Mouse (Mus musculus): ENCODE data around the gene Neurl2. TPM values are rescaled to one million over a fixed set of nuclear protein-coding genes. Genes with fewer than 3 reads are reported as not detected.

Neurl2 gene
- polyA plus RNA-seq (2012; rRNA removed; ENCODE audit: low replicate concordance) = 11.6 and 15.4 TPM in 2 replicates

DNA sequence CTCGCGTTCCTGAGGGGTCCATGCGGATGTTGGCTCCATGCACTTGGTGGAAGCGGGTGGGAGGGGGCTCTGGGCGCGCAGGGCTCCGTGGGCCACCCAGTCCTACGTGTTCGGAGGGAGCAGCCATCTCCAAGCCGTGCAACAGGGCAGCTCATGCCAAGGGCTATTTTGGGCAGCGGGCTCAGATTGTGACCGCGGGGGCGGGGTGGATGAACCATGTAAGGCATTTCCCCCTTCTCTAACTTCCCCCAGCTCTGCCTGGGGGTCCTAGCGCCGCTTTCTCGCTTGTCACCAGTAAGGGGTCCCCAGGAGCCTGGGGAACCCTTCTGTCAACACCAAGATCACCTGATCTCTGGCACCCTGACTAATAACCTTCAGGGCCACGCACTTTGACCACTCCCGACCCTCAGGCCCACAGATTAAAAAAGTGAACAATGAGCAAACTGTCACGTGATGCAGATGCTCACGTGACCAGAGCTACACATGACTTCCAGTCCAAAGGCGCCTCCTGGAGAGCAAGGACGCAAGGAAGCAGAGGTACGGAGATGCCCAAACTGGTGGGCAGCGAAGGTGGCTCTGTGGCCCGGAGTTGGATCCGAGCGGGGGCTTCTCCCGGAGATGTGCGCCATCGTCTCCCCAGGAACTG, at the start of gene Neurl2:
Neurl2 (minus strand) TSS at position 143 of the 646 bp plus-strand sequence.

DNA sequence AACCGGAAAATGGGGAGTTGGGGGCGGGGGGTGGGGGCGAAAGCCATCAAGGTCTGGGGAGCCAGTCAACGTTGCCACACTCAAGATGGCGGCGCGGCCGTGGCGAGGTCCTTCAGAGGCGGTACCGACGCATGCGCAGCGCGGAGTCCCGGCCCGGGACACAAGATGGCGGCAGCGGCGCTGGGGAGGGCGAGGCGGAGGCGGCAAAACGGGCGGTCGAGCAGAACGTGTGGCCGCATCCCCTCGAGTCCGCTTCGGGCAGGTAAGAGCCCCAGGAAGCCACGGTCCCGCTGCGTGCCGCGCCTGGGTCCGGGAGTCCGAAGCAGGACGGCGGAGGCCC, 45.9 kb upstream of the Neurl2 start, which contains the start of gene Pcif1:
Pcif1 (plus strand) TSS at position 77 of the 340 bp plus-strand sequence.

GRCm38 (mm10) chr2:164857101-164857821, 24.0 kb upstream of the Neurl2 start, which contains the start of gene Pltp:
Gene Pltp, minus strand, starts transcription at chr2:164857711.

GRCm38 (mm10) chr2:164832748-164833301, 431 bp downstream of the Neurl2 start, which contains the start of gene Ctsa:
Gene Ctsa, plus strand, starts transcription at chr2:164832873.

GRCm38 (mm10) chr2:164828437-164828836, 4.8 kb downstream of the Neurl2 start, which contains the start of gene Spata25:
Gene Spata25, minus strand, starts transcription at chr2:164828537.

DNA sequence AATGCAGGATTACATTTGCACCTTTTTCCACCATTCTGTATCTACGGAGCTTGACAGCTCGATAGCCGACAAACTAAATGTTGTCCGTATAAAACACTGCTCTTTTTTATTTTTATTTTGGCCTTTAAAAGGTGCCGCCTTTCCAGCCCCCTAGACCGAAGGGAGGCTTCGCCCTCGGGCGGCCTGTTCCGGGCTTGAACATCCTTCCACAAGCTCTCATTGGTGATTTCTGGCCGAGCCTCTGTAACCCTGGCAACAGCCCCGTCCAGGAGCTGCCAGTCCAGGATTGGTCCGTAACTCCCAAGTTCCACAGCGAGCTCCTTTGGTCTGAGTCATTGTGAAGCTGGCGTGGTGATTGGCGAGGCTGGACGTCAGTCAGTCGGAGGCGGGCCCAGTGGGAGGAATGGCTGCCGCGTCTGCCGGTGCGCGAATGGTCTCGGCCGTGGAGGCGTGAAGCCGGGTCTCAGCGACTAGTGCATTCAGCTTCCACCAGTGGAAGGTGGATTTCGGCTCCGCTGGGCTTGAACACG, 10.6 kb downstream of the Neurl2 start, which contains the start of gene Zswim1:
Zswim1 (plus strand) TSS at position 51 of the 530 bp plus-strand sequence.

DNA sequence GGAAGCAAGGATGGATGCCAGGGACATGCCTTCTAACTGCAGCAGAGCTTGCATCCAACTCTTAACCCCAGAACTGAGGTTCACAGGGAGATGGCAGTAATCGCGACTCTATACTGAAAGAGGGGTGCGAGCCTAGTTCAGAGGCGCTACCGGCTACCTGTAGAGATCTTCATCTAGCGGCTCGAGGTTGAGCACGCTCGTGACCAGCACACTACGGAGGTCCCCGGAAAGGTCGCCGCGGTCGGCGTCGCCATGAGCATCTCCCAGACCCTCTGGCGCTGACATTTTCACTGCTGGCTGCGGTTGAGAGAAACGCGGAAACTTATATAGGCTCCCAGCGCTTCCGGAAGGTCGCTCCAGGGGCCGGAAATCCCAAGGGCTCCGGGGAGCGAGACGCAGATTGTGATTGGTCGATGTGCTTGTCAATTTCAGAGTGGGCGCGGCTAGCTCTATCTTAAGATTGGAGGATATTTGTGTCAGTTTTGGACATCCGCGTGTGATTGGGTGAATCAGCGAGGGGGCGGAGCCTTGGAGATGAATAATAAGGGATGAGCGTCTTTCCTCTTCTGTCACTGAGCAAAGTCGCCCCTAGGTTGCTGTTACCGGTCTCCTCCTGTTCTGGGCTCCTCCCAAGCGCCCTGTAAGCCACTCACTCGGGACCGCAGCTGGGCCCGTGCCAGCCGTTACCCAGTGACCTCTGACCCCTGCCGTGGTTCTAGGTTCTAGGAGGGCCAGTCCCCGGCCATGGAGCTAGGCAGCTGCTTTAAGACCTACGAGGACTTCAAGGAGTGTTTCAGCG, 28.5 kb downstream of the Neurl2 start, which contains the start of the genes Acot8 and Zswim3:
Acot8 (minus strand) TSS at position 350 of the 799 bp plus-strand sequence.
Zswim3 (plus strand) TSS at position 566 of the 799 bp plus-strand sequence.

GRCm38 (mm10) chr2:164785481-164786387, 47.5 kb downstream of the Neurl2 start, which contains the start of gene Snx21:
Gene Snx21, plus strand, starts transcription at chr2:164785823.

Other genes starting within 250 kb of the Neurl2 start
- 0.18 TPM in 1 of 2 replicates, not detected in the other for gene Wfdc6a, start 248.0 kb downstream of the Neurl2 start, polyA plus RNA-seq (2012; rRNA removed; ENCODE audit: low replicate concordance)
- gene Eppin, start 239.9 kb downstream of the Neurl2 start, polyA plus RNA-seq (2012; rRNA removed; ENCODE audit: low replicate concordance) = 0.98 TPM in 1 of 2 replicates, not detected in the other
- 0.24 TPM in 1 of 2 replicates, not detected in the other for gene Wfdc6b, start 219.9 kb downstream of the Neurl2 start, polyA plus RNA-seq (2012; rRNA removed; ENCODE audit: low replicate concordance)
- 0.62 TPM in 1 of 2 replicates, not detected in the other for gene Wfdc8, start 219.8 kb downstream of the Neurl2 start, polyA plus RNA-seq (2012; rRNA removed; ENCODE audit: low replicate concordance)
- 0.76 TPM in 1 of 2 replicates, not detected in the other for gene Wfdc16, start 194.7 kb downstream of the Neurl2 start, polyA plus RNA-seq (2012; rRNA removed; ENCODE audit: low replicate concordance)
- gene Wfdc10, start 177.4 kb downstream of the Neurl2 start, polyA plus RNA-seq (2012; rRNA removed; ENCODE audit: low replicate concordance) = 1.4 and 18.5 TPM in 2 replicates
- 0.30 TPM in 1 of 2 replicates, not detected in the other for gene Wfdc9, start 176.9 kb downstream of the Neurl2 start, polyA plus RNA-seq (2012; rRNA removed; ENCODE audit: low replicate concordance)
- not detected in 2 replicates for gene Wfdc11, start 159.4 kb downstream of the Neurl2 start, polyA plus RNA-seq (2012; rRNA removed; ENCODE audit: low replicate concordance)
- gene Wfdc13, start 148.3 kb downstream of the Neurl2 start, polyA plus RNA-seq (2012; rRNA removed; ENCODE audit: low replicate concordance) = 0.11 and 2.3 TPM in 2 replicates
- gene Spint4, start 135.0 kb downstream of the Neurl2 start, polyA plus RNA-seq (2012; rRNA removed; ENCODE audit: low replicate concordance) = not detected in 2 replicates
- gene Spint5, start 118.2 kb downstream of the Neurl2 start, polyA plus RNA-seq (2012; rRNA removed; ENCODE audit: low replicate concordance) = not detected in 2 replicates
- 0.32 and 2.2 TPM in 2 replicates for gene Wfdc3, start 87.5 kb downstream of the Neurl2 start, polyA plus RNA-seq (2012; rRNA removed; ENCODE audit: low replicate concordance)
- 17.5 and 56.8 TPM in 2 replicates for gene Dnttip1, start 87.5 kb downstream of the Neurl2 start, polyA plus RNA-seq (2012; rRNA removed; ENCODE audit: low replicate concordance)
- gene Ube2c, start 63.6 kb downstream of the Neurl2 start, polyA plus RNA-seq (2012; rRNA removed; ENCODE audit: low replicate concordance) = 17.6 and 48.9 TPM in 2 replicates
- gene Tnnc2, start 53.5 kb downstream of the Neurl2 start, polyA plus RNA-seq (2012; rRNA removed; ENCODE audit: low replicate concordance) = 1.2 and 1.9 TPM in 2 replicates
- gene Snx21, start 47.6 kb downstream of the Neurl2 start, polyA plus RNA-seq (2012; rRNA removed; ENCODE audit: low replicate concordance) = 42.9 and 43.3 TPM in 2 replicates
- 34.8 and 35.5 TPM in 2 replicates for gene Acot8, start 28.6 kb downstream of the Neurl2 start, polyA plus RNA-seq (2012; rRNA removed; ENCODE audit: low replicate concordance)
- gene Zswim3, start 28.4 kb downstream of the Neurl2 start, polyA plus RNA-seq (2012; rRNA removed; ENCODE audit: low replicate concordance) = 3.8 and 4.6 TPM in 2 replicates
- gene Zswim1, start 10.8 kb downstream of the Neurl2 start, polyA plus RNA-seq (2012; rRNA removed; ENCODE audit: low replicate concordance) = 10.9 and 14.6 TPM in 2 replicates
- 0.16 and 0.33 TPM in 2 replicates for gene Spata25, start 4.9 kb downstream of the Neurl2 start, polyA plus RNA-seq (2012; rRNA removed; ENCODE audit: low replicate concordance)
- 400 and 457 TPM in 2 replicates for gene Ctsa, start 583 bp downstream of the Neurl2 start, polyA plus RNA-seq (2012; rRNA removed; ENCODE audit: low replicate concordance)
- gene Pltp, start 24.3 kb upstream of the Neurl2 start, polyA plus RNA-seq (2012; rRNA removed; ENCODE audit: low replicate concordance) = 463 and 530 TPM in 2 replicates
- gene Pcif1, start 45.8 kb upstream of the Neurl2 start, polyA plus RNA-seq (2012; rRNA removed; ENCODE audit: low replicate concordance) = 33.5 and 43.1 TPM in 2 replicates
- 23.1 and 35.5 TPM in 2 replicates for gene Zfp335, start 78.3 kb upstream of the Neurl2 start, polyA plus RNA-seq (2012; rRNA removed; ENCODE audit: low replicate concordance)
- 7.3 and 28.2 TPM in 2 replicates for gene Mmp9, start 107.3 kb upstream of the Neurl2 start, polyA plus RNA-seq (2012; rRNA removed; ENCODE audit: low replicate concordance)
- gene Slc12a5, start 127.3 kb upstream of the Neurl2 start, polyA plus RNA-seq (2012; rRNA removed; ENCODE audit: low replicate concordance) = 3.4 and 4.1 TPM in 2 replicates
- gene Ncoa5, start 201.4 kb upstream of the Neurl2 start, polyA plus RNA-seq (2012; rRNA removed; ENCODE audit: low replicate concordance) = 20.5 and 46.5 TPM in 2 replicates
- 8.3 and 10.2 TPM in 2 replicates for gene Cd40, start 222.2 kb upstream of the Neurl2 start, polyA plus RNA-seq (2012; rRNA removed; ENCODE audit: low replicate concordance)